Mouse (Mus musculus): ENCODE results near the gene Supv3l1. TPM values are rescaled to one million over a fixed set of nuclear protein-coding genes. Genes with fewer than 3 reads are reported as not detected.
"Not testable (repeated sequence)": the region's sequence is repeated elsewhere in the genome, so short reads cannot be mapped to it uniquely, and the experiment has no call there.

Supv3l1 gene
- polyA plus RNA-seq, 1 experiment from 2014 or later, result 33.2 TPM

DNA sequence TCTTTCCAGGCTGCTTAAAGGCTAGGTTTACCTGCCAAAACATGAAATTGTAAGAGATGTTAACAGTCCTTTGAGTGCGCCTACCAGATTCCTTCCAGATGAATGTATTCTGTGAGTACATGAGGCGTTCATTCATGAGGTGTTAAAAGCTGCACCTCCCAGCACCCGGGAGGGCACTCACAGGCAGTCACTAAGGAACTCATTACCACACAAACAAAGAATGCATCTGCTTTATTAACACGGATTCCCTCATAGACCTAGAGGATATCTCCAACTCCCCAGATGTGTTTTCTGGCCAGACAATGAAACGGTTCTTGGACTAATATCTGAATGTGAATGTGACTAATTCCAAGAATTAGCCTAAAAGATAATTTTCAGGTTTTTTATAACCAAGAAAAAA, 21.6 kb upstream of the Supv3l1 start:
- H3K36me3 ChIP-seq (ENCODE audit: control insufficient read depth, insufficient read depth, low read length), result no peaks in the 10 kb centered on the region
- H3K4me1 ChIP-seq (ENCODE audit: control insufficient read depth, insufficient read depth, low read length), result no peaks in the 10 kb centered on the region
- no peaks in the 10 kb centered on the region for H3K27me3 ChIP-seq (replicated peaks; ENCODE audit: control insufficient read depth, insufficient read depth, low read length)
- WGBS, result 70% methylated on average over 5 of the region's 5 CpGs
- no peak overlapping the region for H3K9ac ChIP-seq (ENCODE audit: low read depth, low read length)
- no peak for ATAC-seq
- H3K27ac ChIP-seq (ENCODE audit: low read length), result no peak overlapping the region
- no peak overlapping the region for H3K4me2 ChIP-seq (ENCODE audit: low read depth, low read length)
- no peak overlapping the region for H3K4me3 ChIP-seq (ENCODE audit: low read length)
- no peaks in the 10 kb centered on the region for H3K9me3 ChIP-seq (ENCODE audit: control insufficient read depth, low read length)

DNA sequence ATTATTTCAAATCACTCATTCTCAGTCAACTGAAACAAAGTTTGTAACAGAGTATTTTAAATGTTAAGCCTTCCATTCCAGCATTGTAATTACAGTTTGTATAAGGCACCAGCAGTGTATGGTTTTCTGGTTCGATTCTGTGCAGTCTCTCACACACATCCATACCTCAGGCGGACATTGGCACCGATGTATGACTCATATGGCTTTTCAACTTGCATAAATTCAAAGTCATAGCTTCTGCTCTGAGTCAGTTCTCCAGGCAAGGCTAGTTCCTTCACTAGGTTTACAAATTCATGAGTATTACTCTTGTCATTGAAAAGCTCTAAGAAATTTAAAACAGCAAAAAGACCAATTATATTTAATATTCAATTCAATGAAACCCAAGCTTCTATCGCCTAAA, 20.2 kb upstream of the Supv3l1 start:
- Histone ChIP-seq H3K9ac (ENCODE audit: low read depth, low read length) (no peak overlapping the region), H3K27ac (ENCODE audit: low read length) (no peak overlapping the region), H3K9me3 (ENCODE audit: control insufficient read depth, low read length) (no peaks in the 10 kb centered on the region), H3K4me1 (ENCODE audit: control insufficient read depth, insufficient read depth, low read length) (no peaks in the 10 kb centered on the region), H3K27me3 (replicated peaks; ENCODE audit: control insufficient read depth, insufficient read depth, low read length) (no peaks in the 10 kb centered on the region), H3K4me3 (ENCODE audit: low read length) (no peak overlapping the region), H3K36me3 (ENCODE audit: control insufficient read depth, insufficient read depth, low read length) (no peaks in the 10 kb centered on the region), H3K4me2 (ENCODE audit: low read depth, low read length) (no peak overlapping the region)
- ATAC-seq, result no peak
- 90% methylated on average over 4 of the region's 4 CpGs for WGBS

DNA sequence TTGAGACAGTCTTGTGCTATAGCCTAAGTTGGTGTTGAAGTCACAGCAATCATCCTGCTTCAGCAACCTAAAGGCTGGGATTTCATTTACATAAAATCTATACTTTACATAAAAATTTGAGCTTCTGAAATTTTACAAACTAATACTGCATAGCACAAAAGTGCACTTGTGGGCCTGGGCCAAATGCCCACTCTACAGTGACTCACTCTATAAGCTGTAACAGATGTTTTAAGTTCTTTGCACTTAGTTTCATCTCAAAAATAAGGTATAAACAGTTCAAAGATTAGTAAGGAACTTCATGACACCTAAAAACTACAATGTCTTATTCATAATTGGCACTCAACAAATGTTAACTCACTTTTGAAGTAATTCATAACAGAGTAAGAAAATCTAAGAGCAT, 11.8 kb upstream of the Supv3l1 start:
- Histone ChIP-seq H3K4me3 (ENCODE audit: low read length) (no peak overlapping the region), H3K4me1 (ENCODE audit: control insufficient read depth, insufficient read depth, low read length) (no peaks in the 10 kb centered on the region), H3K9ac (ENCODE audit: low read depth, low read length) (no peak overlapping the region), H3K36me3 (ENCODE audit: control insufficient read depth, insufficient read depth, low read length) (0 out of 2 replicates have a peak, but pooled peaks cover 5% of the 10 kb centered on the region), H3K27ac (ENCODE audit: low read length) (no peak overlapping the region), H3K4me2 (ENCODE audit: low read depth, low read length) (no peak overlapping the region), H3K27me3 (replicated peaks; ENCODE audit: control insufficient read depth, insufficient read depth, low read length) (no peaks in the 10 kb centered on the region), H3K9me3 (ENCODE audit: control insufficient read depth, low read length) (no peaks in the 10 kb centered on the region)
- no peak for ATAC-seq

DNA sequence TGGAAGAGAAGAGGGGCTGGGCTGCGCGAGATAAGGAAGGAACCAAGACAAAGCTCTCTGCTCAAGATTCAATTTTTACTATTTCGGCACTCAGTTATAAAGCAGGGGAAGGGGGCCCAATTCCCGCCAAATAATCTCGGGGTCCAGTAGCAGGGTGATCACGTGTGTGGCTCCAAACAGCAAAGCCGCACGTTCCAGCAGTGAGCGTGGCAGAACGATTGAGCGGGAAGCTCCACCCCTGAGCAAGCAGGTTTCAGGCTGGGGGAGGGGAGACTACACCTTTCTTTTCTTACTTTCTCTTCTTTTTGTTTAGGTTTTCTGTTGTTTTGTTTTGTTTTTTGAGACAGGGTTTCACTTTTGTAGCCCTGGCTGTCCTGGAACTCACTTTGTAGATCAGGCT, 2.5 kb upstream of the Supv3l1 start:
- H3K27ac ChIP-seq (ENCODE audit: low read length); H3K27me3 ChIP-seq (replicated peaks; ENCODE audit: control insufficient read depth, insufficient read depth, low read length); H3K4me3 ChIP-seq (ENCODE audit: low read length); H3K4me1 ChIP-seq (ENCODE audit: control insufficient read depth, insufficient read depth, low read length); ATAC-seq; H3K36me3 ChIP-seq (ENCODE audit: control insufficient read depth, insufficient read depth, low read length); H3K9ac ChIP-seq (ENCODE audit: low read depth, low read length); H3K4me2 ChIP-seq (ENCODE audit: low read depth, low read length); H3K9me3 ChIP-seq (ENCODE audit: control insufficient read depth, low read length): not testable (repeated sequence)
- WGBS, result 70% methylated on average over 11 of the region's 11 CpGs

DNA sequence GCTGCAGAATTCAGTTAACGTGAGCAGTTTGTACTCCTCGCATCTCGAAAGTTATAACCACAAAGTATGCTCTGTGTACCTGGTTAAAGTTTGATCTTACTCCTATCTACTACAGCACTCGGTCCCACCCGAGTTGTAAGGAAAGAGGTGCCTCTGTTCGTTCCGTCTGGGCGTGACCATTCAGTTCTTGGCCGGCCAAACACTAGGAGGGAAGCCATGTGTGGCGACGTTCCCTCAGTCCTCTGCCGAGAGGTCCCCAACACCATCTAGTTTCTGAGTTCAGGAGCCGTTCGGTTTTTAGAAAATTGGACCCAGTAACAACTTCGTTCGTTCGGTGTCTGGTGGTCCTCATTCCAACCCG, 722 bp upstream of the Supv3l1 start:
- H3K4me1 ChIP-seq (ENCODE audit: control insufficient read depth, insufficient read depth, low read length), result peaks cover 9% of the 10 kb centered on the region
- H3K9ac ChIP-seq (ENCODE audit: low read depth, low read length), result peak overlapping the region; percentile 97
- H3K4me3 ChIP-seq (ENCODE audit: low read length), result peak overlapping the region; percentile 98
- H3K9me3 ChIP-seq (ENCODE audit: control insufficient read depth, low read length), result no peaks in the 10 kb centered on the region
- H3K27ac ChIP-seq (ENCODE audit: low read length), result peak overlapping the region; percentile 88
- peak; percentile 58 for ATAC-seq
- no peaks in the 10 kb centered on the region for H3K27me3 ChIP-seq (replicated peaks; ENCODE audit: control insufficient read depth, insufficient read depth, low read length)
- 32% methylated on average over 18 of the region's 18 CpGs for WGBS
- H3K36me3 ChIP-seq (ENCODE audit: control insufficient read depth, insufficient read depth, low read length), result peaks cover 13% of the 10 kb centered on the region
- H3K4me2 ChIP-seq (ENCODE audit: low read depth, low read length), result peak overlapping the region; percentile 52

DNA sequence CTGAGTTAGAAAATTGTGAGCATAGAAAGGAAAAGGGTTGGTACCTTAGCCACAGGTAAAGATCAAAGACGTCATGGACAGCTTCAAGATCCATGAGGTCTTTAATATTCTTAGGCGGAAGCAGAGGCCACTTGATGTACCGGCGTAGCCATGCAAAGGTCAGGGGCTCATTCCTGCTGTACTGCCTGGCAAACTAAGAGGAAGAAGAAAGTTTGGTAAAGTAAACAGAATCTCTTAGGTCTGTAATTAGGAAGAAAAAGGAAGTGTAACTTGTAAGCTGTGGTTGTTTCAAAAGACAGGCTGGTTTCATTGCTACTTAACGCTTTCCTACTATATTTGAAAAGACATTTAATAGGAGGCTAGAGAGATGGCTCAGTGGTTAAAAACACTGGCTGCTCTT, 19.1 kb downstream of the Supv3l1 start:
- H3K27me3 ChIP-seq (replicated peaks; ENCODE audit: control insufficient read depth, insufficient read depth, low read length), result no peaks in the 10 kb centered on the region
- no peak overlapping the region for H3K9ac ChIP-seq (ENCODE audit: low read depth, low read length)
- no peaks in the 10 kb centered on the region for H3K9me3 ChIP-seq (ENCODE audit: control insufficient read depth, low read length)
- peaks cover 8% of the 10 kb centered on the region for H3K4me1 ChIP-seq (ENCODE audit: control insufficient read depth, insufficient read depth, low read length)
- H3K4me2 ChIP-seq (ENCODE audit: low read depth, low read length), result no peak overlapping the region
- WGBS, result 90% methylated on average over 5 of the region's 5 CpGs
- peaks cover 25% of the 10 kb centered on the region for H3K36me3 ChIP-seq (ENCODE audit: control insufficient read depth, insufficient read depth, low read length)
- H3K4me3 ChIP-seq (ENCODE audit: low read length), result no peak overlapping the region
- ATAC-seq, result no peak
- H3K27ac ChIP-seq (ENCODE audit: low read length), result no peak overlapping the region

DNA sequence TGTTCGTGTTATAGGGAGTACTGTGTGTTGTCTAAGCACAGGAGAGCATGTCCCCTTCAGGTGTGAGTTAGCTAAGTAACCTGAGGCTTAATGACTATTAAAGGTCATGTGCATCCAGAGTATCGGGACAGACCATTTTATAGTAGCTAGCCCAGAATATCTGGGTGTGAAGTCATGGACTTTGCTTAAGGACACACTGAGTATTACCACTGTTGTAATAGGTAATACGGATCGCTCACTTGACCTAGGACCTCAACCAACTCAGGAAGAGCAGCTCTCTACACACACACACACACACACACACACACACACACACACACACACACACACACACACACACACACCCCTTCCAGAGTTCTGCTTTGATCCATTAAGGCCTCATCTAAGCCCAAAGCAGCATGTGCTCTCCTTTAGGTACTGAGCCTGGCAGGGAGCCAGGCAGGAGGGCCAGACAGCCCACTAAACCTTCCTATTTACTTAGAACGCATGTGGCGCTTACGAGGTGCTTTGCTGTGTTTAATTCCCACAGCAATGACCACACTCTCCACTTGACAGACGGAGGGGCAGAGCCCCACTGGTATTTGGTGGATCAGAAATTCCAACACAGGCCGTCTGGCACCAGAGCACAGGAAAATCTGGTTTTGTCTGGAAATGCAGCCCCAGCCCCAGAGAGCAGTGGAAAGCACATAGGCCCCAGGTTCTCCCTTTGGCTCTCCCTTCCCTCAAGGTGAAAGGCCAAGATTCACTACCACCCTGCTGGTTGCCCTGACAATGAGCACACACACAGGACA, 24.3 kb downstream of the Supv3l1 start:
- Histone ChIP-seq H3K27ac (ENCODE audit: low read length) (peak overlapping the region; percentile 80), H3K9ac (ENCODE audit: low read depth, low read length) (peak overlapping the region; percentile 44), H3K4me3 (ENCODE audit: low read length) (no peak overlapping the region), H3K4me2 (ENCODE audit: low read depth, low read length) (peak overlapping the region; percentile 12; the same call in 1 of the 2 replicates), H3K27me3 (replicated peaks; ENCODE audit: control insufficient read depth, insufficient read depth, low read length) (no peaks in the 10 kb centered on the region), H3K9me3 (ENCODE audit: control insufficient read depth, low read length) (no peaks in the 10 kb centered on the region), H3K36me3 (ENCODE audit: control insufficient read depth, insufficient read depth, low read length) (peaks cover 9% of the 10 kb centered on the region; the same call in 1 of the 2 replicates), H3K4me1 (ENCODE audit: control insufficient read depth, insufficient read depth, low read length) (peaks cover 26% of the 10 kb centered on the region)
- 31% methylated on average over 9 of the region's 9 CpGs for WGBS
- peak; percentile 70 for ATAC-seq

DNA sequence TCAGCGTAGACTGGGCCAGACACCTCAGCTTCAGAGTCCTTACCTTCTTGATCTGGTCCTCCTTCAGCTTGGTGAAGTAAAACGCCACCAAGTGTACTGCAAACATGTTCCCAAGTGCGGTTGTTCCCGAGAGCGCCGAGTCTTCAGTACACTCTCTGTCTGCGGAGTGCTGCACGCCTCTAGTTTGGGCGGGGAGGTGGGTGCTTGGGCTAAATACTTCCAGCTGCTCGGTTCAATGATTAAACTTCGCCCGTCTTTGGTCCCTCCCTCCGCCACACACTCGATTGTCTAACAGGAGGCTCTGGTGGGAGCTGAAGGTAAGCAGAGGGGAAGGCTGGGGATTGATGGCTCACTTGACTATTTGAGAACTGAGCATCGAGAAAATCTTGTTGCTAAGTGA, 27.3 kb downstream of the Supv3l1 start, which contains the start of gene Hkdc1:
Gene Hkdc1, minus strand, starts transcription at position 237 of the 400 bp plus-strand sequence.
- peak within 1 kb of the TSS; percentile 59 for H3K9ac ChIP-seq (ENCODE audit: low read depth, low read length)
- peak; percentile 58 for ATAC-seq
- H3K36me3 ChIP-seq (ENCODE audit: control insufficient read depth, insufficient read depth, low read length), result no peaks in the 10 kb centered on the region
- H3K27me3 ChIP-seq (replicated peaks; ENCODE audit: control insufficient read depth, insufficient read depth, low read length), result no peaks in the 10 kb centered on the region
- H3K4me1 ChIP-seq (ENCODE audit: control insufficient read depth, insufficient read depth, low read length), result peaks cover 26% of the 10 kb centered on the region
- H3K4me3 ChIP-seq (ENCODE audit: low read length), result peak within 1 kb of the TSS; percentile 45
- peak within 1 kb of the TSS; percentile 72 for H3K27ac ChIP-seq (ENCODE audit: low read length)
- H3K4me2 ChIP-seq (ENCODE audit: low read depth, low read length), result peak within 1 kb of the TSS; percentile 44
- WGBS, result 33% methylated on average over 15 of the region's 15 CpGs
- no peaks in the 10 kb centered on the region for H3K9me3 ChIP-seq (ENCODE audit: control insufficient read depth, low read length)

DNA sequence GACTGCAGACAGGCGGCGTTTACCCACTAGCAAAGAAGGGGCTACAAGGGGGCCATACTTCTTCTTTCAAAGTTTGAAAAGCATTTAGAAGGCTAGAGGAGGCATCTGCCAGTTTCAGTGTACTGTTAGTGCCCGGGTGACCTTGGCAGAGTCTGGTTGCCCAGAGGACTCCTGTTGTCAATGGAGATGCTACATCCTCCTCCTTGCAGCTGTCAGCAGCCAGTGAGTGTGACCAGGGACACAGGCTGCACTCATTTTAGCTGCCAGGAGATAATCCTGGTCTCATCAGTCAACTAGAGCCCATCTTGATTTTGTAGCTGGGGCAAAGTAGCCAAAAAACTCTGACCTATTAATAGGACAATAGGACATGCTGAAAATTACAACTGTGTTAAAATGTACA, 28.4 kb downstream of the Supv3l1 start:
- no peaks in the 10 kb centered on the region for H3K27me3 ChIP-seq (replicated peaks; ENCODE audit: control insufficient read depth, insufficient read depth, low read length)
- peak overlapping the region; percentile 45 for H3K4me3 ChIP-seq (ENCODE audit: low read length)
- 76% methylated on average over 3 of the region's 3 CpGs for WGBS
- peak overlapping the region; percentile 44 for H3K4me2 ChIP-seq (ENCODE audit: low read depth, low read length)
- peaks cover 25% of the 10 kb centered on the region for H3K4me1 ChIP-seq (ENCODE audit: control insufficient read depth, insufficient read depth, low read length)
- peak overlapping the region; percentile 59 for H3K9ac ChIP-seq (ENCODE audit: low read depth, low read length)
- ATAC-seq, result no peak
- peak overlapping the region; percentile 72 for H3K27ac ChIP-seq (ENCODE audit: low read length)
- no peaks in the 10 kb centered on the region for H3K36me3 ChIP-seq (ENCODE audit: control insufficient read depth, insufficient read depth, low read length)
- no peaks in the 10 kb centered on the region for H3K9me3 ChIP-seq (ENCODE audit: control insufficient read depth, low read length)

DNA sequence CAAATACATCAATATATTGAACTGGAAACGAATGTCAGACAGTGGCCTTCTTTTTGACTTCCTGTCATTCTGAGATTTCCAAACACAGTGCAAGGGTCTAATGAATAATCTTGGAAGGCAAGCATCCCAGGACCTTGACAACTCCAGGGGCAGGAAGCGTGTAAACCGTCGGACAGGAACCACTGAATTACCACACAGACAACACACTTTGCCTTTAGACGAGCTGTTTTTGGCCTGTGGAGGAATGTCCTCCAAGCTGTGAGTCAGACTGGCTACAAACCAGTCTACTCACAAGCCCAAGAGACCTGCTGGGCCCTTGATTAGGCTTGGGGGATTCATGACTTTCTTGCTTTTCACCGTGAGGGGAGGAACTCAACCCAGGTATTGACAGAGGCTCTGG, 29.1 kb downstream of the Supv3l1 start:
- Histone ChIP-seq H3K4me1 (ENCODE audit: control insufficient read depth, insufficient read depth, low read length) (peaks cover 21% of the 10 kb centered on the region), H3K27ac (ENCODE audit: low read length) (peak overlapping the region; percentile 72), H3K4me3 (ENCODE audit: low read length) (peak overlapping the region; percentile 45), H3K27me3 (replicated peaks; ENCODE audit: control insufficient read depth, insufficient read depth, low read length) (no peaks in the 10 kb centered on the region), H3K4me2 (ENCODE audit: low read depth, low read length) (peak overlapping the region; percentile 44), H3K36me3 (ENCODE audit: control insufficient read depth, insufficient read depth, low read length) (no peaks in the 10 kb centered on the region), H3K9ac (ENCODE audit: low read depth, low read length) (peak overlapping the region; percentile 59), H3K9me3 (ENCODE audit: control insufficient read depth, low read length) (no peaks in the 10 kb centered on the region)
- WGBS, result 45% methylated on average over 6 of the region's 6 CpGs
- ATAC-seq, result no peak
